Mouse (Mus musculus) lung, embryonic 15.5 days (tissue): ENCODE measurements around the gene Prkcb. TPM values are rescaled to one million over a fixed set of nuclear protein-coding genes. Genes with fewer than 3 reads are reported as not detected.

Experiments used
- ATAC-seq: fragments of 200-750 bp; cut with Nextera tagmentation; 2 replicates; pipeline ENCODE4 v1.8.0; 2017; ENCODE audit warnings: moderate number of reproducible peaks, borderline replicate concordance; ENCODE audit not compliant: low FRiP score, low TSS enrichment; ENCODE audit errors: extremely low read depth
- H3K27ac ChIP-seq: fragments of 300-500 bp; sonication (generic); 2 replicates; pipeline ENCODE4 v1.5.1; 2015; ENCODE audit warnings: moderate library complexity, mild to moderate bottlenecking, inconsistent platforms
- H3K27me3 ChIP-seq: fragments of 300-500 bp; sonication (generic); 2 replicates; pipeline ENCODE4 v1.6.1; 2015; ENCODE audit warnings: inconsistent platforms
- H3K36me3 ChIP-seq: fragments of 300-500 bp; sonication (generic); 2 replicates; pipeline ENCODE4 v1.6.1; 2015; ENCODE audit warnings: inconsistent platforms
- H3K4me1 ChIP-seq: fragments of 300-500 bp; sonication (generic); 2 replicates; pipeline ENCODE4 v1.6.1; 2015; ENCODE audit warnings: inconsistent platforms
- H3K4me2 ChIP-seq: fragments of 300-500 bp; sonication (generic); 2 replicates; pipeline ENCODE4 v1.6.1; 2015; ENCODE audit warnings: inconsistent platforms, mild to moderate bottlenecking, moderate library complexity
- H3K4me3 ChIP-seq: fragments of 300-500 bp; sonication (generic); 2 replicates; pipeline ENCODE4 v1.5.1; 2015; ENCODE audit warnings: mild to moderate bottlenecking, inconsistent platforms
- H3K9ac ChIP-seq: fragments of 300-500 bp; sonication (generic); 2 replicates; pipeline ENCODE4 v1.6.1; 2015; ENCODE audit warnings: inconsistent platforms
- H3K9me3 ChIP-seq: fragments of 300-500 bp; sonication (generic); 2 replicates; pipeline ENCODE4 v1.6.1; 2016; ENCODE audit warnings: inconsistent platforms
- WGBS: fragments of 180-500 bp; shearing (Covaris S2); methylation state at CpG from one replicate; pipeline ENCODE4 v1.1.7; 2015; 5-methylcytosine and 5-hydroxymethylcytosine counted together
- polyA plus RNA-seq: library from polyadenylated mRNA; unstranded; fragments of >200 nt; fragmentation: Nextera tagmentation; extraction: Ambion mirVana; gene quantifications from 2 replicates; pipeline ENCODE4 v1.2.1, GENCODE M21; 2015

The Prkcb gene
- polyA plus RNA-seq, 1 experiment from 2014 or later: 7.1 TPM

- 40% methylated on average over 5 of the region's 5 CpGs for WGBS
- no peak overlapping the region for H3K9ac ChIP-seq
- H3K27ac ChIP-seq: no peak overlapping the region
- no peak overlapping the region for H3K4me3 ChIP-seq
- H3K9me3 ChIP-seq: no peaks in the 10 kb centered on the region
- no peaks in the 10 kb centered on the region for H3K4me1 ChIP-seq
- H3K4me2 ChIP-seq: no peak overlapping the region
- no peak for ATAC-seq
- H3K36me3 ChIP-seq: no peaks in the 10 kb centered on the region
- H3K27me3 ChIP-seq: no peaks in the 10 kb centered on the region
These were observed 105.4 kb downstream of the Prkcb start for GRCm38 (mm10) chr7:122393964-122394363.

- Histone ChIP-seq H3K9me3 (no peaks in the 10 kb centered on the region), H3K27me3 (no peaks in the 10 kb centered on the region), H3K9ac (no peak overlapping the region), H3K4me1 (no peaks in the 10 kb centered on the region), H3K27ac (no peak overlapping the region), H3K4me2 (no peak overlapping the region), H3K36me3 (no peaks in the 10 kb centered on the region), H3K4me3 (no peak overlapping the region)
- ATAC-seq: no peak
- 62% methylated on average over 7 of the region's 7 CpGs for WGBS
These were observed 106.8 kb downstream of the Prkcb start for GRCm38 (mm10) chr7:122395159-122395975.

- no peak for ATAC-seq
- H3K9me3 ChIP-seq: no peaks in the 10 kb centered on the region
- H3K4me3 ChIP-seq: no peak overlapping the region
- H3K4me1 ChIP-seq: no peaks in the 10 kb centered on the region
- H3K4me2 ChIP-seq: no peak overlapping the region
- H3K27ac ChIP-seq: no peak overlapping the region
- no peaks in the 10 kb centered on the region for H3K36me3 ChIP-seq
- WGBS: 78% methylated on average over 5 of the region's 5 CpGs
- no peak overlapping the region for H3K9ac ChIP-seq
- H3K27me3 ChIP-seq: no peaks in the 10 kb centered on the region
These were observed 107.4 kb downstream of the Prkcb start for GRCm38 (mm10) chr7:122395976-122396315.

- ATAC-seq: no peak
- H3K27ac ChIP-seq: no peak overlapping the region
- 69% methylated on average over 3 of the region's 3 CpGs for WGBS
- H3K9me3 ChIP-seq: no peaks in the 10 kb centered on the region
- H3K4me1 ChIP-seq: no peaks in the 10 kb centered on the region
- no peak overlapping the region for H3K4me2 ChIP-seq
- H3K9ac ChIP-seq: no peak overlapping the region
- H3K36me3 ChIP-seq: no peaks in the 10 kb centered on the region
- no peaks in the 10 kb centered on the region for H3K27me3 ChIP-seq
- no peak overlapping the region for H3K4me3 ChIP-seq
These were observed 109.1 kb downstream of the Prkcb start for GRCm38 (mm10) chr7:122397699-122398098.

GRCm38 (mm10) chr7:122402041-122402440 is 113.5 kb downstream of the Prkcb start:
- Histone ChIP-seq H3K36me3 (no peaks in the 10 kb centered on the region), H3K4me3 (no peak overlapping the region), H3K27me3 (no peaks in the 10 kb centered on the region), H3K4me2 (no peak overlapping the region), H3K27ac (no peak overlapping the region), H3K9ac (no peak overlapping the region), H3K9me3 (no peaks in the 10 kb centered on the region), H3K4me1 (peaks cover 14% of the 10 kb centered on the region)
- no peak for ATAC-seq
- WGBS: 72% methylated on average over 7 of the region's 7 CpGs

- ATAC-seq: no peak
- no peaks in the 10 kb centered on the region for H3K27me3 ChIP-seq
- H3K27ac ChIP-seq: no peak overlapping the region
- H3K36me3 ChIP-seq: no peaks in the 10 kb centered on the region
- H3K4me3 ChIP-seq: no peak overlapping the region
- no peak overlapping the region for H3K4me2 ChIP-seq
- H3K4me1 ChIP-seq: peaks cover 14% of the 10 kb centered on the region
- 72% methylated on average over 4 of the region's 4 CpGs for WGBS
- no peak overlapping the region for H3K9ac ChIP-seq
- H3K9me3 ChIP-seq: no peaks in the 10 kb centered on the region
These were observed 114.8 kb downstream of the Prkcb start for GRCm38 (mm10) chr7:122403343-122403742.

- Histone ChIP-seq H3K27ac (peak overlapping the region; percentile 67), H3K4me2 (peak overlapping the region; percentile 42), H3K36me3 (no peaks in the 10 kb centered on the region), H3K9me3 (no peaks in the 10 kb centered on the region), H3K9ac (no peak overlapping the region), H3K4me1 (peaks cover 14% of the 10 kb centered on the region), H3K27me3 (no peaks in the 10 kb centered on the region), H3K4me3 (no peak overlapping the region)
- ATAC-seq: peak; percentile 82
- WGBS: under 1% methylated on average over 21 of the region's 21 CpGs
These were observed 116.2 kb downstream of the Prkcb start for GRCm38 (mm10) chr7:122404571-122405393.

- Histone ChIP-seq H3K4me1 (peaks cover 14% of the 10 kb centered on the region), H3K4me2 (no peak overlapping the region), H3K27ac (no peak overlapping the region), H3K9ac (no peak overlapping the region), H3K4me3 (no peak overlapping the region), H3K36me3 (no peaks in the 10 kb centered on the region), H3K9me3 (no peaks in the 10 kb centered on the region), H3K27me3 (no peaks in the 10 kb centered on the region)
- ATAC-seq: no peak
- 53% methylated on average over 13 of the region's 13 CpGs for WGBS
These were observed 118.1 kb downstream of the Prkcb start for GRCm38 (mm10) chr7:122406625-122407024.

- H3K4me3 ChIP-seq: no peak overlapping the region
- H3K4me2 ChIP-seq: no peak overlapping the region
- H3K27me3 ChIP-seq: no peaks in the 10 kb centered on the region
- no peaks in the 10 kb centered on the region for H3K36me3 ChIP-seq
- H3K27ac ChIP-seq: no peak overlapping the region
- H3K4me1 ChIP-seq: peaks cover 4% of the 10 kb centered on the region
- ATAC-seq: no peak
- 54% methylated on average over 6 of the region's 6 CpGs for WGBS
- no peak overlapping the region for H3K9ac ChIP-seq
- H3K9me3 ChIP-seq: no peaks in the 10 kb centered on the region
These were observed 121.4 kb downstream of the Prkcb start for GRCm38 (mm10) chr7:122409945-122410344.

GRCm38 (mm10) chr7:122410873-122411272 is 122.3 kb downstream of the Prkcb start:
- 76% methylated on average over 3 of the region's 3 CpGs for WGBS
- Histone ChIP-seq H3K9me3 (no peaks in the 10 kb centered on the region), H3K4me1 (no peaks in the 10 kb centered on the region), H3K4me2 (no peak overlapping the region), H3K4me3 (no peak overlapping the region), H3K27ac (no peak overlapping the region), H3K9ac (no peak overlapping the region), H3K36me3 (no peaks in the 10 kb centered on the region), H3K27me3 (no peaks in the 10 kb centered on the region)
- no peak for ATAC-seq

- no peak for ATAC-seq
- no peaks in the 10 kb centered on the region for H3K4me1 ChIP-seq
- 75% methylated on average over 6 of the region's 6 CpGs for WGBS
- H3K36me3 ChIP-seq: no peaks in the 10 kb centered on the region
- no peak overlapping the region for H3K9ac ChIP-seq
- no peaks in the 10 kb centered on the region for H3K9me3 ChIP-seq
- H3K4me3 ChIP-seq: no peak overlapping the region
- no peaks in the 10 kb centered on the region for H3K27me3 ChIP-seq
- H3K4me2 ChIP-seq: no peak overlapping the region
- H3K27ac ChIP-seq: no peak overlapping the region
These were observed 124.7 kb downstream of the Prkcb start for GRCm38 (mm10) chr7:122413231-122413630.

GRCm38 (mm10) chr7:122414146-122414545 is 125.6 kb downstream of the Prkcb start:
- Histone ChIP-seq H3K4me1 (no peaks in the 10 kb centered on the region), H3K27me3 (no peaks in the 10 kb centered on the region), H3K9ac (no peak overlapping the region), H3K4me3 (no peak overlapping the region), H3K9me3 (no peaks in the 10 kb centered on the region), H3K4me2 (no peak overlapping the region), H3K36me3 (no peaks in the 10 kb centered on the region), H3K27ac (no peak overlapping the region)
- WGBS: 82% methylated on average over 10 of the region's 10 CpGs
- no peak for ATAC-seq
